Mouse (Mus musculus) urinary bladder, postnatal 25 days (tissue): ENCODE measurements around the gene Mpl.

Experiments used
- DNase-seq: peaks from one replicate; pipeline ENCODE4 v3.0.0; 2022; ENCODE audit warnings: low spot score

Gene Mpl

DNA sequence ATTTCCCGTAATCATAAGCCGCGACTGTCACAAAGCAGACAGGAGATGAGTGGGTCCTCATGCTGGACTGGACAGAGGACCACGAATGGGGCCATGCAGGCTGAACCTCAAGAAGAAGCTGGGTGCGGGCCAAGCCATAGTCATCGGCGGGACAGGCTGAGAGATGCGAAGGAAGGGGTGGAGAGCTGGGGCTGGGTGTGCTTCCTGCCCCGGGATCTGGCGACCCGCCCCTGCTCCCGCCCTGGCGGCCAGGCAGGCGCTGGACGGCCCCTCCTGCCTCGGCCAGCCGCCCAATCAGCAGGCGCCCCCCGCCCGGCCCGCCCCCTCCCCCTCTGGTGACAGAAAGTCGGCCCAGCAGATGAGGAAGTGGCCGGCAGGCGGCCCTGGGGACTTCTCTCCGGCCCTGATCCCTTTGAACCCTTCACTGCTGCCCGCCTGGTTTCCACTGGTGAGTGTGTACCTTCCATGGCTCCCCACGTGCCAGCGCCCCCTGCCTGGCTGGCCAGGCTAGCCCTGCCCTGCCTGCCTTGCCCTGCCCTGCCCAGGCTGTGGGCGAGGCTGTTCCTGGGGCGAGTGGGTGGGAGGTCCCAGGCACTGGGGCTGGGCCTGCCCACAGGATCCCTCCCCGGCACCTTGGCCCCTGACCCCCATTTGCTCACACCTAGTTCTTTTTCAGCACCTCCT lies 29.4 kb downstream of the Mpl start, which contains the start of gene Elovl1:
TSS of gene Elovl1 (plus strand) at position 326 of the 684 bp plus-strand sequence.
- DNase-seq: peak; percentile 86

DNA sequence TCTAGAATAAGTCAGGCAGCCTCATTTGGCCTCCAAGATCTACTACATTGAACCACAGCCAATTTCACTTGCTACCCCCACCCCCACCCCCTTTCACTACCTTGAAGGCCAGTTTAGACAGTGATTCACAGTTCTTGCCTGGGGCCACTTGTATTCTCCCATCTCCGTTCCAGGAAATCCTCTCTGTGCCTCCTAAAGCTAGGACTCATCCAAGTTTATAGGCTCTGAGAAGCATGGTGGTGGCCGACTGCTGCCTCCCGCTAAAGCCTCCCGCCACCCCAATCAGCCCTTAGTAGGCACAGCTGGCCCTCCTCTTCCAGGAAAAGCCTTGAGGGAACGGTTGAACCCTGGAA lies 29.9 kb downstream of the Mpl start:
- DNase-seq: no peak

- DNase-seq: no peak
Observed at GRCm38 (mm10) chr4:118425374-118425773, 31.9 kb downstream of the Mpl start.

DNA sequence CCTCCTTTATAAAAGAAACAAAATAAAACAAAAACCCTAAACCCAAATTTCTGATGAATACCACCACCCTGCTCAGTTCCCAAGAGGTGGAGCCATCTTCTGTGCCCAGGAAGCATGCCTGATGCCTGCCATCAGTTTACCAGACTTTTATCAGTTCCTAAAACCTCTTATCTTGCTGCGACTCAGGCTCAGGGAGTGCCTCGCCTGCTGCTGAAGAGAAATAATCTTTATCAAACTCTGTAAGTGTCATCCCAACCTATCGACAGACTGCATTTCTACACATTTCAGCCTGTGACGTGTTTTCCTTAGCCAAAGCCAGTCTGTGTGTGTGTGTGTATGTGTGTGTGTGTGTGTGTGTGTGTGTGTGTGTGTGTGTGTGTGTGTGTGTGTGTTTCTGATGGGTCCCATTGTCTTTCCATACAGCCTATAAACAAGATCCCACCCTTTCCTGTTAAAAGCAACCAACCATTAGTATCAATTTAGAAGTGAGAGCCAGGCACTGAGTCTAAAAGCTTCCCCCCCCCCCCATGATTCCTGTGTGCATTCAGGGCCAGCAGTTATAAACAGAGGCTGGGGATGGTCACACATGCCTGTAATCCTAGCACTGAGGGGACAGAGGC lies 32.7 kb downstream of the Mpl start:
- no peak for DNase-seq

GRCm38 (mm10) chr4:118421384-118421783 lies 35.9 kb downstream of the Mpl start:
- no peak for DNase-seq

- DNase-seq: no peak
Observed at GRCm38 (mm10) chr4:118417112-118417797, 40.1 kb downstream of the Mpl start.

GRCm38 (mm10) chr4:118416329-118416728 lies 41.0 kb downstream of the Mpl start:
- no peak for DNase-seq

DNA sequence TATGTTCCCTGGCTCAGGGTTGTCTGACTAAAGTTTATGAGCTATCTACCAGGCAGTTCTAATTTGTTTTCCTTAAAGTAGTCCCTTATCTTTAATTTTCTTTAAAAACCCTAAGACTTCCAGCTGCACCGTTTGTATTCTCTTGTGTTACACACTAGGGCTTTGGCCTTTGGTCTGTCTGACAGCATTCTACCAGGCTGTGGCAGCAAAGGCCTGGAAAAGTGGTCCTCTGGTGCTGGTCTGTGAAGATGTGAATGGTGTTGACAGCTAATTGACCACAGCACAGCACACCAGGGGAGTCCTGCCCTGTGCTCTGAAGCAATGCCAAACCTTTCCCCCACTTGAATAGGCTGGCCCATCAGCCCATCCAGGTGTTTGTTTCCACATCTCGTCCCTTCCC lies 41.5 kb downstream of the Mpl start:
- DNase-seq: no peak

DNA sequence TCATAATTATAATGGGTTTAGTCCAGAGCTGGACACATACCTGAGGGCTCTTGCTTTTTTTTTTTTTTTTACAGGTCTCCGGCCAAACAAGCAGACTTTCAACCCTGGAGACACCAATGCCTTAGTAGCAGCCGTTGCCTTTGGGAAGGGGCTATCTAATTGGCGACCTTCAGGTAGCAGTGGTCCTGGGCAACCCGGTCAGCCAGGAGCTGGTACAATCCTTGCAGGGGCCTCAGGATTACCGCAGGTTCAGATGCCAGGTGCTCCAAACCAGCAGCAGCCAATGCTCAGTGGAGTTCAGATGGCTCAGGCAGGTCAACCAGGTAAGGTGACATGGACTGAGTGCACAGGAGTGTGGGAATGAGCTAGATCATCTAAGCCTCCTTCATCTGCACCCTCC lies 43.8 kb downstream of the Mpl start:
- no peak for DNase-seq

GRCm38 (mm10) chr4:118410871-118411270 lies 46.4 kb downstream of the Mpl start:
- no peak for DNase-seq

- DNase-seq: peak; percentile 82
Observed at GRCm38 (mm10) chr4:118409142-118409900, 48.0 kb downstream of the Mpl start, which contains the start of the genes Szt2 and Med8. Gene Szt2, minus strand, starts transcription at chr4:118409273. Gene Med8, plus strand, starts transcription at chr4:118409337.

DNA sequence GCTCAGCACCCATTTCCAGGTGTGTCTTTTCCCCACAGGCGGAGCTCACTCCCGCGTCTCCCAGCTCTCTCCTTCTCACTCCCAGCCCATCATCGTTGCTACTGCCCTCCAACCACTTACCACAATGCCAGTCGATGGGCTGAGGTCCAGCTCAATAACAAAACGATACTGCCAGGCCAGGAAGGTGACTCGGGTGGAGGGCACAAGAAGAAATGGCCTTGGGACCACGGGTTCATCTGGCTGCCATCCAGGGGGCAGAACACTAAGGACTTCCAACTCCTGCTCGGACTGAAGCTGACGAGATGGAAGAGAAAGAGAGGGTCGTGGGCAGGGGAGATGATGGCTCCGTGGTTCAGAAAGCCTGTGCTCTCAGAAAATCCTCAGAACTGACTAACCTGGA lies 54.6 kb downstream of the Mpl start:
- no peak for DNase-seq

- no peak for DNase-seq
Observed at GRCm38 (mm10) chr4:118401918-118402317, 55.4 kb downstream of the Mpl start.

DNA sequence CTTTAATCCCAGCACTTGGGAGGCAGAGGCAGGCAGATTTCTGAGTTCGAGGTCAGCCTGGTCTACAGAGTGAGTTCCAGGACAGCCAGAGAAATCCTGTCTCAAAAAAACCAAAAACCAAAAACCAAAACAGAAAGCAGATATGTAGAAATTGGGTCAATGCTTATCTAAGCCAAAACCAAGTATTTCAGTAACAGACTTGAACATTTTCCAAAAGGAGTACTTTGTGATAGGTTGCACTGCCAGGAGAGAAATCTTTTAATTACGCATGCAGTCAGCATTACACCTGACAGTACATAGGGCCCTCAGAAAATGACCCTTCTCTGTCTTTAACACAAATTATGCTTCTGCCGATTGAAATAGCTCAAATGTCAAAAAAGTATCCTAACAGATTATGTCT lies 55.9 kb downstream of the Mpl start:
- no peak for DNase-seq

- DNase-seq: no peak
Observed at GRCm38 (mm10) chr4:118398400-118398799, 58.9 kb downstream of the Mpl start.

DNA sequence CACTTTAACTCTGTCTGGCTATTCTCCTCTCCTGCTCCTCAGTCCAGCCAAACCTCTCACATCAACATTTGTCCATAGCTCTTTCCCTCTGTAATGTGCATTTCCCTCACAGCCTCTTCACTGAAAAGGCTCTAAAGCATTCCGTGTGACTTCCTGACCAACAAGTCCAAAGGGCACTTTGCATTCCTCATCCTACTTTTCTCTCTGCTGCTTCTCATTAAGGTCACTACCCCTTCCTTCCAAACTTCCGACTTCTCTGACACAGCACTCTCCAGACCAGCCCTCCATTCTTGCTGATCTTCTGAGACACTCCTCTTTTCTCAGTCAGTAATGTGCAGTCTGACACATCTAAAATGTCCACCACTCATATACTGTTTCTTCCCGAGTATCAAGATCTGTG lies 60.9 kb downstream of the Mpl start:
- no peak for DNase-seq

GRCm38 (mm10) chr4:118395289-118395688 lies 62.0 kb downstream of the Mpl start:
- DNase-seq: no peak

- DNase-seq: no peak
Observed at GRCm38 (mm10) chr4:118394505-118394904, 62.8 kb downstream of the Mpl start.
